Mouse (Mus musculus): Measurements from ENCODE around the gene Magi3. TPM values are rescaled to one million over a fixed set of nuclear protein-coding genes. Genes with fewer than 3 reads are reported as not detected.

Gene Magi3
- polyA plus RNA-seq, 1 experiment, result 5.3 TPM

DNA sequence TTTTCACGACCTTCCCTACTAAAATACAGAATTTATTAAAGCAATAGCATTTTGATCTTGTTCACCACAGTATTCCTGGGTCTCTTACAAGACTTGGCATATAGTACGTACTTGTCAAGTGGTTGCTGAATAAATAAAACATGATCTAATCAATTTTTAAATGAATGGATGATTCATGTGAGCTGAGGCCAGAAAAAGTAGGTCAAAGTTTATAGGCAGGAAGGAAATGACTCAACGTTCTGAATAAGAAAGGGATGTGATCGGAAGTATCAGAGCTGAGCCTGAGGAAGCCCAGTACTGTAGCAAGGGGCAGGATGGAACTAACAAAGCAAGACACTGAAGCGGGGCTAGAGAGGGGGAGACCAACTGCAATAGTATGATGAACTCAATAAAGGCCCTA is 127.4 kb downstream of the Magi3 start:
- Histone ChIP-seq H3ac (ENCODE audit: control insufficient read depth, insufficient read length, low read depth) (no peak overlapping the region), H3K79me3 (ENCODE audit: low read depth) (no peaks in the 10 kb centered on the region), H3K79me2 (ENCODE audit: control insufficient read depth, insufficient read depth) (no peaks in the 10 kb centered on the region), H3K36me3 (ENCODE audit: control insufficient read depth, insufficient read depth) (peaks cover 19% of the 10 kb centered on the region), H3K27me3 (ENCODE audit: control insufficient read depth, insufficient read depth, insufficient read length) (no peaks in the 10 kb centered on the region), H3K4me3 (ENCODE audit: insufficient read depth, poor library complexity, severe bottlenecking) (no peak overlapping the region)
- TF ChIP-seq CTCF (IDR thresholded peaks at IDR 0.05; ENCODE audit: control insufficient read depth, insufficient read depth, insufficient read length) (no peak), USF1 (IDR thresholded peaks at IDR 0.05; ENCODE audit: low read depth) (no peak), CEBPB (IDR thresholded peaks at IDR 0.05; ENCODE audit: low read depth) (no peak), MYOD1 (IDR thresholded peaks at IDR 0.05; ENCODE audit: control insufficient read depth, insufficient read length, low read depth) (no peak), MAX (IDR thresholded peaks at IDR 0.05) (no peak), MYOG (IDR thresholded peaks at IDR 0.05; ENCODE audit: control insufficient read depth, extremely low read depth, insufficient read length) (no peak), FOSL1 (IDR thresholded peaks at IDR 0.05; ENCODE audit: insufficient read depth, low read length, poor library complexity, severe bottlenecking) (no peak)

DNA sequence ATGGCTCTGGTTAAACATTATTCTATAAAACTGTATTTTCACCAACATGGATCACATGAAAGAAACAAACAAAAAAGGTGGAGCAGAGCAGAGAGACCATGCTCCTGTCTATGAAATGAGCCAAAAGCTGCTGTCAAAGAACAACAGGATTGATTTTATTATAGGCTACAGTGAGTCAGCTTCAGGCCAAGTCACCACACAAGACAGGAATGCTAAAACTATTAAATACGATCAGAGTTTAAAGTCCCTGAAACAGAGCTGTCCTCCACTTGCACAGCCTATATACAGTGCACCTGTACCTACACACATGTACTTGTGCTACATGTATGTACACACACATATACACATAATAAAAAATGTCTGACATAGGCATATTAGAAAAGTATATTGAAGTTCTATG is 138.1 kb downstream of the Magi3 start:
- TF ChIP-seq CTCF (IDR thresholded peaks at IDR 0.05; ENCODE audit: control insufficient read depth, insufficient read depth, insufficient read length), result no peak
- TF ChIP-seq MYOD1 (IDR thresholded peaks at IDR 0.05; ENCODE audit: control insufficient read depth, insufficient read length, low read depth), result no peak
- TF ChIP-seq FOSL1 (IDR thresholded peaks at IDR 0.05; ENCODE audit: insufficient read depth, low read length, poor library complexity, severe bottlenecking), result no peak
- TF ChIP-seq CEBPB (IDR thresholded peaks at IDR 0.05; ENCODE audit: low read depth), result no peak
- no peak for TF ChIP-seq MYOG (IDR thresholded peaks at IDR 0.05; ENCODE audit: control insufficient read depth, extremely low read depth, insufficient read length)
- no peak for TF ChIP-seq USF1 (IDR thresholded peaks at IDR 0.05; ENCODE audit: low read depth)
- no peak for TF ChIP-seq MAX (IDR thresholded peaks at IDR 0.05)
- Histone ChIP-seq H3K36me3 (ENCODE audit: control insufficient read depth, insufficient read depth) (peaks cover 10% of the 10 kb centered on the region), H3K79me2 (ENCODE audit: control insufficient read depth, insufficient read depth) (no peaks in the 10 kb centered on the region), H3K27me3 (ENCODE audit: control insufficient read depth, insufficient read depth, insufficient read length) (no peaks in the 10 kb centered on the region), H3K4me3 (ENCODE audit: insufficient read depth, poor library complexity, severe bottlenecking) (no peak overlapping the region), H3ac (ENCODE audit: control insufficient read depth, insufficient read length, low read depth) (no peak overlapping the region), H3K79me3 (ENCODE audit: low read depth) (no peaks in the 10 kb centered on the region)

DNA sequence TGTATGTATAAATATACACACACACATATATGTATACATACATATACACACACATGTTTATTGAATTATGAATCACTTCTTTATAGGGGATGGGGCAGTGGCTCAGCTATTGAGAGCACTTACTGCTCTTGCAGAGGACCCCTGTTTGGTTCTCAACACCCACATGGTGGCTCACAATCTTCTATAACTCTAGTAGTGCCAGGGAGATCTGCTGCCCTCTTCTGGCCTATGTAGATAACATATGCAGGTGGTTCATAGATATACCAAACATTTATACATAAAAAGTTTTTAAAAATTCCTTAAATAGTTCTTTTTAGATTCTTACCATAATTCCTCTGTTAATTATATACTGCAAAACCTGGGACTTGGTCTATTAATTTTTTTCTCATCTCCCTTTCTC is 141.4 kb downstream of the Magi3 start:
- no peaks in the 10 kb centered on the region for H3K27me3 ChIP-seq (ENCODE audit: control insufficient read depth, insufficient read depth, insufficient read length)
- TF ChIP-seq CEBPB (IDR thresholded peaks at IDR 0.05; ENCODE audit: low read depth), result no peak

DNA sequence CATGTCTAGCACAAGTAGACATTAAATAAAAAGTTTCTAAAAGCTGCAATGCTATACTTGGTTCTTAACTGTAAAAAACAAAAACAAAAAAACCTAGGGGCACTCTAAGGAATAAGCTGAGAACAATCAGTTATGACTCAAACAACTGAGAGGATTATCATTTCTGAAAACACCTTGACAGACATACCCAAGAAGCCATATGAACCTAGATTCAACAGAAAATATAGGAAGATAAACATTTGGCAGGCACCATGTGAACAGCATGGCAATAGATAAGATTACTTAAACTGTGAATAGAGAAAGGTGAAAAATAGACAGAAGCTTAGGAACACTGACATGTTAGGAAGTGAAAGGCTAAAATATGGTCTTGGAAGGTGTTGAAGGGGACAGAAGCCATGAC is 150.8 kb downstream of the Magi3 start:
- Histone ChIP-seq H3K4me3 (ENCODE audit: insufficient read depth, poor library complexity, severe bottlenecking) (no peak overlapping the region), H3K79me2 (ENCODE audit: control insufficient read depth, insufficient read depth) (no peaks in the 10 kb centered on the region), H3K36me3 (ENCODE audit: control insufficient read depth, insufficient read depth) (no peaks in the 10 kb centered on the region), H3K27me3 (ENCODE audit: control insufficient read depth, insufficient read depth, insufficient read length) (no peaks in the 10 kb centered on the region), H3K79me3 (ENCODE audit: low read depth) (no peaks in the 10 kb centered on the region), H3ac (ENCODE audit: control insufficient read depth, insufficient read length, low read depth) (no peak overlapping the region)
- TF ChIP-seq MYOG (IDR thresholded peaks at IDR 0.05; ENCODE audit: control insufficient read depth, extremely low read depth, insufficient read length) (no peak), MYOD1 (IDR thresholded peaks at IDR 0.05; ENCODE audit: control insufficient read depth, insufficient read length, low read depth) (no peak), CEBPB (IDR thresholded peaks at IDR 0.05; ENCODE audit: low read depth) (no peak), MAX (IDR thresholded peaks at IDR 0.05) (no peak), CTCF (IDR thresholded peaks at IDR 0.05; ENCODE audit: control insufficient read depth, insufficient read depth, insufficient read length) (no peak)

More for the DNA sequence above, 141.4 kb downstream of the Magi3 start:
- Histone ChIP-seq H3K36me3 (ENCODE audit: control insufficient read depth, insufficient read depth) (peaks cover 8% of the 10 kb centered on the region), H3ac (ENCODE audit: control insufficient read depth, insufficient read length, low read depth) (no peak overlapping the region), H3K79me3 (ENCODE audit: low read depth) (no peaks in the 10 kb centered on the region), H3K4me3 (ENCODE audit: insufficient read depth, poor library complexity, severe bottlenecking) (no peak overlapping the region), H3K79me2 (ENCODE audit: control insufficient read depth, insufficient read depth) (no peaks in the 10 kb centered on the region)

DNA sequence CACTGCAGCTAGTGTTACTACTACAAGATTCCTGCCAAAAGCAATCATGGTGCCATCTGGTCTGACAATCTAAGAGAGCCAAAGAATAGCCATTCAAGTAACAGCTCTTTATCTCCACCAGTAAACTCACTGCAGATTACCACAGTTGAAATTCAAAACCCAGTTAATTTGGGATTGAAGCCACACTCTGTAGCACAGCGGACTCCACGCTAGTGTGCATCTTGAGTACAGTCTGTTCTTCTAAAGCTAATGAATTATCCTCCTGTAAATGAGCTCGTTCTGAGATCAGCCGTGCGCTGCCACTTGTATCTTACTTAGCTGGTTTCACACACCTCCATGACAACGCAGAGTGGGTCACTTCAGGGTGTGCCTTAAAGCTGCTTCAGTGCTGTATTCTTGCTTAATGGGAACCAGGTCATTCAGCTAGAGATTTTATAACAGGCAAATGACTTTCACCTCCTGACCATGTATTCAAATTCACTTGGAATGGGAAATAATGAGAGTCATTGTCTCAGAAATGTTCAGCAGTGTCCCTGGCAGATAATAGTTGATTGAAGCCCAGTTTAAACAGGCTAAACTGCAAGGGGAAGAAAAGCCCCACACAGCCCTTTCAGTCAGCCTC is 161.1 kb downstream of the Magi3 start:
- TF ChIP-seq MYOD1 (IDR thresholded peaks at IDR 0.05; ENCODE audit: control insufficient read depth, insufficient read length, low read depth) (no peak), USF1 (IDR thresholded peaks at IDR 0.05; ENCODE audit: low read depth) (no peak), CTCF (IDR thresholded peaks at IDR 0.05; ENCODE audit: control insufficient read depth, insufficient read depth, insufficient read length) (no peak), FOSL1 (IDR thresholded peaks at IDR 0.05; ENCODE audit: insufficient read depth, low read length, poor library complexity, severe bottlenecking) (no peak), MYOG (IDR thresholded peaks at IDR 0.05; ENCODE audit: control insufficient read depth, extremely low read depth, insufficient read length) (no peak), MAX (IDR thresholded peaks at IDR 0.05) (no peak), CEBPB (IDR thresholded peaks at IDR 0.05; ENCODE audit: low read depth) (no peak)
- no peaks in the 10 kb centered on the region for H3K79me3 ChIP-seq (ENCODE audit: low read depth)
- no peak overlapping the region for H3K4me3 ChIP-seq (ENCODE audit: insufficient read depth, poor library complexity, severe bottlenecking)
- no peaks in the 10 kb centered on the region for H3K27me3 ChIP-seq (ENCODE audit: control insufficient read depth, insufficient read depth, insufficient read length)
- H3K36me3 ChIP-seq (ENCODE audit: control insufficient read depth, insufficient read depth), result peaks cover 7% of the 10 kb centered on the region
- no peaks in the 10 kb centered on the region for H3K79me2 ChIP-seq (ENCODE audit: control insufficient read depth, insufficient read depth)
- H3ac ChIP-seq (ENCODE audit: control insufficient read depth, insufficient read length, low read depth), result no peak overlapping the region

DNA sequence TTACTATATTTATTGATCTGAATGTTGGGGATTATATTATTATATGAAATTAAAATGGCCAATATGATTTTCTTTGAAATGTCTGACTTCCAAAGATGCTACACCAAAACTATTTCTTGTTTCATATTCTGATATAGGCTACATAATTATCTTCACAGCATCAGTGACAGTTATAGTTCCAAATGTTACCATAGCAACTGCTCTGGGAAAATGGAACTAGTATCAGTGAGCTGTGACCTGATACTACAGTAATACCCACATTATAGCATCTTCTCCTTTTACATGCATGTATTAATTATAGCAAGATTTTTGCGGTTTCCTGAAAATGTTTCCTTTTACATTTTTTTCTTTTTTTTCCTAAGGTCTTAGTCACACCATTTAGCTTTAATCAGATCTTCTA is 187.4 kb downstream of the Magi3 start:
- Histone ChIP-seq H3K27me3 (ENCODE audit: control insufficient read depth, insufficient read depth, insufficient read length) (no peaks in the 10 kb centered on the region), H3K79me2 (ENCODE audit: control insufficient read depth, insufficient read depth) (no peaks in the 10 kb centered on the region), H3K4me3 (ENCODE audit: insufficient read depth, poor library complexity, severe bottlenecking) (no peak overlapping the region), H3K79me3 (ENCODE audit: low read depth) (no peaks in the 10 kb centered on the region), H3ac (ENCODE audit: control insufficient read depth, insufficient read length, low read depth) (no peak overlapping the region), H3K36me3 (ENCODE audit: control insufficient read depth, insufficient read depth) (peaks cover 20% of the 10 kb centered on the region)
- TF ChIP-seq MYOD1 (IDR thresholded peaks at IDR 0.05; ENCODE audit: control insufficient read depth, insufficient read length, low read depth), result no peak
- TF ChIP-seq MAX (IDR thresholded peaks at IDR 0.05), result no peak
- no peak for TF ChIP-seq MYOG (IDR thresholded peaks at IDR 0.05; ENCODE audit: control insufficient read depth, extremely low read depth, insufficient read length)
- no peak for TF ChIP-seq FOSL1 (IDR thresholded peaks at IDR 0.05; ENCODE audit: insufficient read depth, low read length, poor library complexity, severe bottlenecking)
- TF ChIP-seq USF1 (IDR thresholded peaks at IDR 0.05; ENCODE audit: low read depth), result no peak
- TF ChIP-seq CEBPB (IDR thresholded peaks at IDR 0.05; ENCODE audit: low read depth), result no peak
